Mouse (Mus musculus): ENCODE data around the gene Lars2. TPM values are rescaled to one million over a fixed set of nuclear protein-coding genes. Genes with fewer than 3 reads are reported as not detected.
A peak's percentile ranks its signal among the peaks of the same experiment; 100 is the strongest.
"Not testable (repeated sequence)": the region's sequence is repeated elsewhere in the genome, so short reads cannot be mapped to it uniquely, and the experiment has no call there.

The Lars2 gene
- 965 and 999 TPM in 2 replicates for polyA plus RNA-seq (2015; fragmentation: Nextera tagmentation; extraction: Ambion mirVana)

DNA sequence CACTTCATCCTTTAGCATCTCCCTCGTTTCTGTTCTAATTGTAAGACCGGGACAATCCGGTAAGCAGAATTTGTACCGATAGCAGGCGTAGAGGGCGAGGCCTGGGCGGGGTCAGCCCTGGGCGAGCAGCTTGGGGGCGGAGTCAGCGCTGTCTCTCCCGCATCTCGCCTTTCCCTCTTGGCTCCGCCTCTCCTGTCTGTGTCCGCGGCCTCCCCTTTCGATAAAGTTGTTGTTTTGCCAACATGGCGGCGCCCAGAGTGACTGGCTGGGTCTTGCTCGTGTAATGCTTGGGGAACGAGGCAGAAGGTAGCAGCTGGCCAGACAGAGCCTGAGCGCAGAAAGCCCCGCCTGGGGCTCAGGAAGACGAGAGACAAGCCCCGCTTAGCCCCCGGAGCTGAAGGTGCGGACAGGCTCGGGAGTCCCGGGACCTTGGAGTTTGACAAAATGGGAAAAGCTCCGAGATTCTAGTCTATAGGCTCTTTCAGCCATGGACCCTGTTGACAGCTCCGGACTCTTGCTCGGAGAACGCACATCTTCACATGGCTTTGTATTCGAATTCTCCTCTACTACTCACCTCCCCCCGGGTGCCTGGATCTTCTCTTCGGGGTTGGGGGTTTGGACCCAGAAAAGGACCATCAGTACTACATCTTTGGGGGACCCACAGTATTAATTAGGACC, at the start of gene Lars2:
Lars2 (plus strand) TSS at position 220 of the 678 bp plus-strand sequence.
- Histone ChIP-seq H3K9me3 (no peaks in the 10 kb centered on the region), H3K27ac (peak within 1 kb of the TSS; percentile 81), H3K9ac (replicated peaks) (peak within 1 kb of the TSS; percentile 77), H3K36me3 (peaks cover 1% of the 10 kb centered on the region), H3K4me2 (replicated peaks) (peak within 1 kb of the TSS; percentile 76), H3K4me1 (replicated peaks) (peaks cover 20% of the 10 kb centered on the region), H3K4me3 (replicated peaks) (peak within 1 kb of the TSS; percentile 60), H3K27me3 (no peaks in the 10 kb centered on the region)
- peak; percentile 97 for ATAC-seq
- under 1% methylated on average over 35 of the region's 35 CpGs for WGBS

GRCm38 (mm10) chr9:123326106-123326505, 40.6 kb upstream of the Lars2 start:
- H3K36me3 ChIP-seq, result no peaks in the 10 kb centered on the region

DNA sequence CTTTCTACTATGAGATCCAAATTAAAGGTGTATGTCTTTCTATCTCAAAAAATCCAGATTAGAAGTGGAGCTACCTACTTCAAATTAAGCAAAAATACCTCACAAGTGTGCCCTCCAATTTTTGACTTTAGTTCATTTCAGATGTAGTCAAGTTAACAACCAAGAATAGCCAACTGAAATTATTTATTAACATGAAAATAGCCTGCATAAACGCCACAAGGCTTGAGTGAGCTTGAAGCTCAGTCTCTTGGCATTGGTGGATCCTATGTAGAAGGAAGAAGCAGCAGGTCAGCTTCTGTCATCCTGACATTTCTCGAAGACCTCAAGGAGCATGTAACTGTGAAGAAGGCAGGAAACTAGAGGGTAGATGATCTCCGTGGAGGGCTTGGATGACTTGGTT, 38.4 kb upstream of the Lars2 start:
- ATAC-seq, result no peak
- Histone ChIP-seq H3K36me3 (no peaks in the 10 kb centered on the region), H3K4me1 (replicated peaks) (no peaks in the 10 kb centered on the region), H3K9me3 (no peaks in the 10 kb centered on the region), H3K4me2 (replicated peaks) (no peak overlapping the region), H3K4me3 (replicated peaks) (no peak overlapping the region), H3K9ac (replicated peaks) (no peak overlapping the region), H3K27me3 (no peaks in the 10 kb centered on the region), H3K27ac (no peak overlapping the region)
- 88% methylated on average over 3 of the region's 3 CpGs for WGBS

More at GRCm38 (mm10) chr9:123326106-123326505, 40.6 kb upstream of the Lars2 start:
- Histone ChIP-seq H3K27ac (no peak overlapping the region), H3K4me3 (replicated peaks) (no peak overlapping the region), H3K4me2 (replicated peaks) (no peak overlapping the region), H3K4me1 (replicated peaks) (no peaks in the 10 kb centered on the region), H3K9ac (replicated peaks) (no peak overlapping the region), H3K9me3 (no peaks in the 10 kb centered on the region), H3K27me3 (no peaks in the 10 kb centered on the region)
- ATAC-seq, result no peak

DNA sequence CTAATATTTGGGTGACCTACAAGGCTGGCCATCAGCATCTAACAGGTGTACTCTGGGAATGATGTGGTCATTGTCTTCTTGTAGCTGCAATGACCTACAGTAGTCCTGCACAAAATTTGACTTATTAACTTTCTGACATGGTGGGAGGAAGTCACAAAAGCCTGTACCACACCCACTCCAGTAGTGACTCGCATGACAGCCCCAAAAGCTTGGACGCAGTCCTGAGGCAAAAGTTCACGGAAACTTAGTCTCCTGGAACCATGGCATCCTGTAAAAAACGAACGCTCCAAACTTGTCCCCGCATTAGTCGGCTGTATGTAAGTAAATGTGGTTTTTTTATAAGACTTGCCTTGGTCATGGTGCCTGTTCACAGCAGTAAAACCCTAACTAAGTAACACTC, 36.9 kb upstream of the Lars2 start:
- no peaks in the 10 kb centered on the region for H3K27me3 ChIP-seq

GRCm38 (mm10) chr9:123330271-123330670, 36.5 kb upstream of the Lars2 start:
- not testable (repeated sequence) for H3K4me3 ChIP-seq (replicated peaks)
- WGBS, result 64% methylated on average over 1 of the region's 1 CpGs

More for the DNA sequence above, 36.9 kb upstream of the Lars2 start:
- H3K9ac ChIP-seq (replicated peaks), result no peak overlapping the region
- no peak for ATAC-seq
- no peaks in the 10 kb centered on the region for H3K4me1 ChIP-seq (replicated peaks)
- H3K36me3 ChIP-seq, result no peaks in the 10 kb centered on the region
- no peaks in the 10 kb centered on the region for H3K9me3 ChIP-seq
- no peak overlapping the region for H3K4me3 ChIP-seq (replicated peaks)
- H3K4me2 ChIP-seq (replicated peaks), result no peak overlapping the region
- H3K27ac ChIP-seq, result no peak overlapping the region
- WGBS, result 96% methylated on average over 7 of the region's 7 CpGs

GRCm38 (mm10) chr9:123333479-123333878, 33.2 kb upstream of the Lars2 start:
- Histone ChIP-seq H3K4me2 (replicated peaks) (no peak overlapping the region), H3K27me3 (no peaks in the 10 kb centered on the region), H3K4me1 (replicated peaks) (no peaks in the 10 kb centered on the region), H3K4me3 (replicated peaks) (no peak overlapping the region), H3K9me3 (no peaks in the 10 kb centered on the region), H3K27ac (no peak overlapping the region), H3K9ac (replicated peaks) (no peak overlapping the region), H3K36me3 (no peaks in the 10 kb centered on the region)
- WGBS, result 92% methylated on average over 2 of the region's 2 CpGs
- no peak for ATAC-seq

More at GRCm38 (mm10) chr9:123330271-123330670, 36.5 kb upstream of the Lars2 start:
- not testable (repeated sequence) for H3K9ac ChIP-seq (replicated peaks); H3K36me3 ChIP-seq; ATAC-seq; H3K4me1 ChIP-seq (replicated peaks); H3K27ac ChIP-seq; H3K9me3 ChIP-seq; H3K27me3 ChIP-seq; H3K4me2 ChIP-seq (replicated peaks)

DNA sequence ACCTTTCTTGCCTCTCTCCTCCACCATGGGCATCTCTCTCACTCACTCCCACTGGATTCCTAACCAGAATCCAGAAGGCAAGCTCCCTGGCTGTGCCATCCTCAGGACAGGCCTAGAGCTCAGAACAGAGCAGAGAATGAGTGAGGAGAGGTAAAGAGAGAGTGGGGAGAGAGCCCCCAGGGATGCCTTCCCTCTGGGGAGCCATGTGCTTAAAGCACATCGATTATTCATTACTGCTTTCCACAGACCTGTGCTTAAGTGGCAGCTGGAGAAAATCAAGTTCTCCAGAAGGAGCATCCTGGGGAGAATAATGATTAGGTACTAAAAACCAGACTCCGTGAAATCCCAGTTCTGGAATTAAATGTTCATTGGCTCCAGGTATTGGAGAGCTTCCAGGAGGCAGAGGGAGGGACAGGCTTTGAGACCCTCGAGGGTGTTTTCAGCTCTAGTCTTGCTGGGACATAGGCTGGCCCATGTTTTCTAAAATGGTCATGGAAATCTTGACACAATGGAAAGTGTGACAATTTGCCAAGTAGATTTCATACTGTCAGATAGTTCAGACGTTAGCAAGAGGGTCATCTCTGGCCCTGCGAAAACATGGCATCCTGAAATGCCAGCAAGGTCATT, 31.6 kb upstream of the Lars2 start:
- ATAC-seq, result no peak
- Histone ChIP-seq H3K36me3 (no peaks in the 10 kb centered on the region), H3K4me3 (replicated peaks) (no peak overlapping the region), H3K27ac (no peak overlapping the region; the same call in 1 of the 2 replicates), H3K27me3 (no peaks in the 10 kb centered on the region), H3K9ac (replicated peaks) (no peak overlapping the region), H3K4me1 (replicated peaks) (no peaks in the 10 kb centered on the region), H3K9me3 (no peaks in the 10 kb centered on the region), H3K4me2 (replicated peaks) (no peak overlapping the region)
- 50% methylated on average over 5 of the region's 5 CpGs for WGBS

DNA sequence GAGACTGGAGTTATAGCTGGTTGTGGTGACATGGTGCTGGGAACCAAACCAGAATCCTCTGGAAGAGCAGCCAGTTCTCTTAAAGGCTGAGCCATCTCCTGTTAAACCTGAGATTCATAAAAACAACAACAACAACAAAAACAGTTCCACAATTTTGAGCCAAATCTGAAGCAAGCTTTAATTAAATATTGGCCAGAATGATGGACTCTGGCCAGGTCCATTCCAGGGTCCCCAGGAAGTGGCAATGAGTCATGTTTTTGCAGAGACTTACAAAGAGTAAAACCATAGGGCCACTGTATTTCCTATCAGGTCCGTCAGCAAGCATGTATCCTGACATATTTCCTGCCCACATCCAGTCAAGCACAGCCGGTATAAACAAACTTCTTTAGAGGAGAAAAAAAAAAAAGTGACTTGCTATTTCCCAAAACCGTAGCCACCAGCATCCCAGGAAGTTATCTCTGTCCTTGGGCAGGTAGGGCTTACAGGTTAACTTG, 27.0 kb upstream of the Lars2 start:
- WGBS, result 83% methylated on average over 3 of the region's 3 CpGs
- Histone ChIP-seq H3K27ac (no peak overlapping the region), H3K9ac (replicated peaks) (no peak overlapping the region), H3K36me3 (no peaks in the 10 kb centered on the region), H3K4me3 (replicated peaks) (no peak overlapping the region), H3K27me3 (no peaks in the 10 kb centered on the region), H3K9me3 (no peaks in the 10 kb centered on the region), H3K4me1 (replicated peaks) (no peaks in the 10 kb centered on the region), H3K4me2 (replicated peaks) (no peak overlapping the region)
- no peak for ATAC-seq

- H3K4me2 ChIP-seq (replicated peaks), result no peak overlapping the region
- H3K9me3 ChIP-seq, result no peaks in the 10 kb centered on the region
- no peaks in the 10 kb centered on the region for H3K4me1 ChIP-seq (replicated peaks)
- no peaks in the 10 kb centered on the region for H3K36me3 ChIP-seq
- no peaks in the 10 kb centered on the region for H3K27me3 ChIP-seq
- 90% methylated on average over 6 of the region's 6 CpGs for WGBS
- no peak overlapping the region for H3K27ac ChIP-seq
- H3K4me3 ChIP-seq (replicated peaks), result no peak overlapping the region
- H3K9ac ChIP-seq (replicated peaks), result no peak overlapping the region
- no peak for ATAC-seq
These were observed 25.5 kb upstream of the Lars2 start for GRCm38 (mm10) chr9:123341256-123341655.

DNA sequence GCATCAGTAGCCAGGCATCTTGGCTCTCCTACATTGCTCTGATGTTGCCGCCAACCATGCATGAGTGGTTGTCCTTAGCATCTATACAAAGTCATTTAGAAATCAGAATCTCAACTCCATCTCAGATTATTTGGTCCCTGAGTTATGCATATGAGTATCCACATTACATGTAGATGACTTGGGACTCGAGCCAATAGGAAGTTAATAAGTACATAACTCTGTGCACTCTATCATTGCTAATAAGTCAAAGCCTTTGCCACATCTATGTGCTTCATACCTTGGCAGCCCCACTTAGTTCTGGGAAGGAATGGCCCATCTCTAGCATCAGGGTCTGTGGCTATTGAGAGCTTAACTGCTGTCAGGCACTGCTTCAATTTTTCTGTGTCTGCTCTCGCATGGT, 23.7 kb upstream of the Lars2 start:
- Histone ChIP-seq H3K9ac (replicated peaks) (no peak overlapping the region), H3K4me1 (replicated peaks) (no peaks in the 10 kb centered on the region), H3K9me3 (no peaks in the 10 kb centered on the region), H3K4me2 (replicated peaks) (no peak overlapping the region), H3K4me3 (replicated peaks) (no peak overlapping the region), H3K27me3 (no peaks in the 10 kb centered on the region), H3K36me3 (no peaks in the 10 kb centered on the region), H3K27ac (no peak overlapping the region)
- 84% methylated on average over 3 of the region's 3 CpGs for WGBS
- ATAC-seq, result no peak

DNA sequence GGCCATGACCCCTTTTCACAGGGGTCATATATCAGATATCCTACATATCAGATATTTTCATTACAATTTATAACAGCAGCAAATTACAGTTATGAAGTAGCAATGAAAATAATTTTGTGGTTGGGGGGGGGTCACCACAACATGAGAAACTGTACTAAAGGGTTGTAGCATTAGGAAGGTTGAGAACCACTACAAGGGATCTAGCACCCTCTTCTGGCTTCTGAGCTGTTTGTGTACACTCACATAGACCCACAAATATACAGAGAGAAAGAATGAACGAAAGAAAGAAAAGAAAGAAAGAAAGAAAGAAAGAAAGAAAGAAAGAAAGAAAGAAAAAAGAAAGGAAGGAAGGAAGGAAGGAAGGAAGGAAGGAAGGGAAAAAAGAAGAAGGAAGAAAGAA, 17.4 kb upstream of the Lars2 start:
- H3K4me2 ChIP-seq (replicated peaks); H3K36me3 ChIP-seq; H3K27ac ChIP-seq; H3K27me3 ChIP-seq; ATAC-seq; H3K4me3 ChIP-seq (replicated peaks); H3K4me1 ChIP-seq (replicated peaks); H3K9ac ChIP-seq (replicated peaks): not testable (repeated sequence)
- H3K9me3 ChIP-seq, result peaks cover 19% of the 10 kb centered on the region
- WGBS, result 100% methylated on average over 1 of the region's 1 CpGs

- no peak for ATAC-seq
- no peak overlapping the region for H3K27ac ChIP-seq
- no peak overlapping the region for H3K9ac ChIP-seq (replicated peaks)
- 68% methylated on average over 3 of the region's 3 CpGs for WGBS
- no peaks in the 10 kb centered on the region for H3K36me3 ChIP-seq
- H3K4me1 ChIP-seq (replicated peaks), result no peaks in the 10 kb centered on the region
- no peaks in the 10 kb centered on the region for H3K27me3 ChIP-seq
- no peak overlapping the region for H3K4me3 ChIP-seq (replicated peaks)
- H3K4me2 ChIP-seq (replicated peaks), result no peak overlapping the region
- H3K9me3 ChIP-seq, result no peaks in the 10 kb centered on the region
These were observed 6.7 kb upstream of the Lars2 start for GRCm38 (mm10) chr9:123359981-123360380.

All from midbrain, embryonic 13.5 days (tissue).